Mouse (Mus musculus): ENCODE results near the gene Akap6. TPM values are rescaled to one million over a fixed set of nuclear protein-coding genes. Genes with fewer than 3 reads are reported as not detected.
A peak's percentile ranks its signal among the peaks of the same experiment; 100 is the strongest.

The Akap6 gene
- polyA plus RNA-seq, 1 experiment from 2014 or later: 0.18 TPM

DNA sequence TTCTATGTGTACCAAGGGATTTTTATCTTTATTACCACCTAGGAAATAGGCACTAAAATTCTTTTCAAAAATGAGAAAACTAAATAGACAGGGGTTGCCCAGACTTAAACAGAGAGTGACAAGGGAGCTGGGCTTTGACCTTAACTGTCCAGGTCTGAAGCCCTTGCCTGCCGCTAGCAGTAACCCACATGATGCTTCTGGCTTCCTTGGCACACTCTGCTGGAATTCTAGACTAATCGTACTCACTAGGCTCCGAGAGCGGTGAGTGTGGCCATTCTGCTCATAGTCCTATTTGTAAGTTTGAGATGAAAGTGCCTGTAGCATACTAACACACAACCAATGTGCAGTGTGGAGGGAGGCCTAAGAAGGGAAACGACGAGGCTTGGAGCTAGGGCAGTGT is 223.3 kb downstream of the Akap6 start:
- Histone ChIP-seq H3K9me3 (replicated peaks) (no peaks in the 10 kb centered on the region), H3K27me3 (ENCODE audit: low read depth, poor library complexity, severe bottlenecking) (no peaks in the 10 kb centered on the region), H3K27ac (no peak overlapping the region), H3K36me3 (no peaks in the 10 kb centered on the region), H3K4me1 (peaks cover 12% of the 10 kb centered on the region), H3K4me3 (no peak overlapping the region)
- WGBS: 89% methylated on average over 6 of the region's 6 CpGs
- no peak for DNase-seq (ENCODE audit: low spot score)

- DNase-seq (ENCODE audit: low spot score): no peak
- no peak overlapping the region for H3K27ac ChIP-seq
- no peaks in the 10 kb centered on the region for H3K9me3 ChIP-seq (replicated peaks)
- H3K4me3 ChIP-seq: no peak overlapping the region
- H3K36me3 ChIP-seq: no peaks in the 10 kb centered on the region
- 71% methylated on average over 4 of the region's 4 CpGs for WGBS
- H3K27me3 ChIP-seq (ENCODE audit: low read depth, poor library complexity, severe bottlenecking): no peaks in the 10 kb centered on the region
- peaks cover 5% of the 10 kb centered on the region for H3K4me1 ChIP-seq
Measured at GRCm38 (mm10) chr12:52925448-52925847, 226.3 kb downstream of the Akap6 start.

DNA sequence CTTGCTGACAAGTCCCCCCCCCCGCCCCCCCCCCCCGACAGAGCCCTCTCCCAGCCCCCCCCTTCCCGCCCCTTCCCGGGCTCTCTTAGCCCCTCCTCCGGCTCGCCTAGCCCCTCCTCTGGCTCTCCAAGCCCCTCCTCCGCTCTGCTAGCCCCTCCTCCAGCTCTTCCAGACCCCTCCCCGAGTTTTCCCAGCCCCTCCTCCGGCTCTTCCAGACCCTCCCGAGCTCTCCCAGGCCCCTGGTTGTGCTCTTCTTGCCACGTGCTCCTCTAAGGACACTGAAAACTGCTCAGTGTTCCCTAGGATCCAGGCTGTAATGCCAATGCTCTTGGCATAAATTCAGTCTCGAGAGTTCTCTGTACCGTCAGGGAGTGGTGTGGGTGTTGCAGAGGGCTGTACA is 234.6 kb downstream of the Akap6 start:
- 81% methylated on average over 7 of the region's 13 CpGs for WGBS

DNA sequence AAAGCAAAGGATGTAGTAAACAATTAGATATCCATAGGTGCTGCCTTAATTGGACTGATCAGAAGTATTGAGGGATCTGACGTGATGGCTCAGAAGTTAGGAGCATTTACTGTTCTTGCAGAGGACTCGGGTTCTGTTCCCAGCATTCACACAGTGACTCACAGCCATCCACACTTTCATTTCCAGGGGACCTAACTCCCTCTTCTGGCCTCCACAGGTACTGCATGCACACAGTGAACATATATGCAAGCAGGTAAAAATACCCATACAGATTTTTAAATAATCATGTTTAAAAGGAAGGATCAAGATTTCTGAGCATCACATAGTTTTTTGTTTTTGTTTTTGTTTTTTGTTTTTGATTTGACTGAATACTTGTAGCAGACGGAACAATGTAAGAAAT is 235.8 kb downstream of the Akap6 start:
- H3K4me1 ChIP-seq: peaks cover 17% of the 10 kb centered on the region
- H3K9me3 ChIP-seq (replicated peaks): no peaks in the 10 kb centered on the region
- H3K4me3 ChIP-seq: no peak overlapping the region
- H3K27me3 ChIP-seq (ENCODE audit: low read depth, poor library complexity, severe bottlenecking): no peaks in the 10 kb centered on the region
- WGBS: 91% methylated on average over 3 of the region's 3 CpGs
- no peak overlapping the region for H3K27ac ChIP-seq
- no peak for DNase-seq (ENCODE audit: low spot score)
- H3K36me3 ChIP-seq: no peaks in the 10 kb centered on the region

More for the DNA sequence above, 234.6 kb downstream of the Akap6 start:
- Histone ChIP-seq H3K9me3 (replicated peaks) (no peaks in the 10 kb centered on the region), H3K4me1 (peaks cover 6% of the 10 kb centered on the region), H3K36me3 (no peaks in the 10 kb centered on the region), H3K27ac (no peak overlapping the region), H3K4me3 (no peak overlapping the region), H3K27me3 (ENCODE audit: low read depth, poor library complexity, severe bottlenecking) (no peaks in the 10 kb centered on the region)
- DNase-seq (ENCODE audit: low spot score): no peak

GRCm38 (mm10) chr12:52938786-52939185 is 239.6 kb downstream of the Akap6 start:
- Histone ChIP-seq H3K4me3 (no peak overlapping the region), H3K36me3 (no peaks in the 10 kb centered on the region), H3K4me1 (peaks cover 22% of the 10 kb centered on the region), H3K9me3 (replicated peaks) (no peaks in the 10 kb centered on the region), H3K27ac (no peak overlapping the region), H3K27me3 (ENCODE audit: low read depth, poor library complexity, severe bottlenecking) (no peaks in the 10 kb centered on the region)
- no peak for DNase-seq (ENCODE audit: low spot score)
- WGBS: 49% methylated on average over 5 of the region's 5 CpGs

DNA sequence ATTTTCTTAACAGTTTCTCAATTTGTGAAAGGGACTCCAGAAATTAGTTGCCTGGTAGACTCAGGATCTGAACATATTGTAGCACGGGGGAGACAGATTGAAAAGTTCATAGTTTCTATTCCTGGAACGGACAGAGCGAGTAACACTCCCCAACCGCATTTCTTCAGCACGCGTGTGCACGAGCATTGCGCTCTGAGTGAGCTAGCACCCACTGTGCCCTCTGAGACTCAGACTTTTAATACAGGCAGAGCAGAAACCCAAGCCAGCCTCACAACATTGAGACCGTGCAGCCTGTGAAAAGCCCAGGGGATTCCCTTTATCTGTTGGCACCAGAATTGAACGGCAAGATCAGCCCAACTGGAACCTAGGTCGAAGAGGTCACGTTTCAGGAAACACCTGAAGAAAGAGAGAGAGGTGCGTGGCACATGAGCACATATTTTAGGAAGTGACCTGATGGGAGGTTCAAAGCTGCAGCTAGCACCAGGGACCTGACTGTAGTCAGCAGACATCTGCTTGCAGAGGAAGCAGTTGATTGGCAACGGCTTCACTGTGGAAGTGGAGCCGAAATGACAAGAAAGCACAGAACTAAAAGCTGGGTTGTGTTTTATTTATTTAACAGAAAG is 240.3 kb downstream of the Akap6 start:
- peak; percentile 39 for DNase-seq (ENCODE audit: low spot score)
- WGBS: 68% methylated on average over 15 of the region's 15 CpGs

DNA sequence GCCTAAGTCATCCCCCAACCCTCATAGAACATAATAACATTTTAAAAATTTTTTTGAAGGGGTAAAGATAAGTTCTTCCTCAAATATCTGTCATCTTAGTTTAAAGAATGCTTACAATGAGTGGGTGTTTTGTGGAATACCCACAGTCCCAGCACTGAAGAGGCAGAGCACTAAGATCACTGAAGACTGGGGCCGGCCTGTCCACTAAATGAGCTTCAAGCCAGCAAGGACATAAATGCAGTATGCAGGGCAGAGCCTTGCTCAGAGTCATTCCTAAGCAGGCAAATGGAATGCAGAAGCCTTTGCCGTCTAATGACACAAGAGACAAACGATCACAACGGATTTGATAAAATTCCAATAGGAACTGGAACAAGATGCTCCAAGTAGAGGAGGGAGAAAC is 242.8 kb downstream of the Akap6 start:
- DNase-seq (ENCODE audit: low spot score): no peak
- H3K4me1 ChIP-seq: peaks cover 22% of the 10 kb centered on the region
- H3K36me3 ChIP-seq: no peaks in the 10 kb centered on the region
- WGBS: 69% methylated on average over 4 of the region's 4 CpGs
- no peaks in the 10 kb centered on the region for H3K27me3 ChIP-seq (ENCODE audit: low read depth, poor library complexity, severe bottlenecking)
- H3K27ac ChIP-seq: no peak overlapping the region
- no peaks in the 10 kb centered on the region for H3K9me3 ChIP-seq (replicated peaks)
- H3K4me3 ChIP-seq: no peak overlapping the region

More for the DNA sequence above, 240.3 kb downstream of the Akap6 start:
- H3K4me3 ChIP-seq: no peak overlapping the region
- no peaks in the 10 kb centered on the region for H3K27me3 ChIP-seq (ENCODE audit: low read depth, poor library complexity, severe bottlenecking)
- no peaks in the 10 kb centered on the region for H3K36me3 ChIP-seq
- peak overlapping the region; percentile 53; the same call in 1 of the 2 replicates for H3K27ac ChIP-seq
- H3K4me1 ChIP-seq: peaks cover 22% of the 10 kb centered on the region
- no peaks in the 10 kb centered on the region for H3K9me3 ChIP-seq (replicated peaks)

DNA sequence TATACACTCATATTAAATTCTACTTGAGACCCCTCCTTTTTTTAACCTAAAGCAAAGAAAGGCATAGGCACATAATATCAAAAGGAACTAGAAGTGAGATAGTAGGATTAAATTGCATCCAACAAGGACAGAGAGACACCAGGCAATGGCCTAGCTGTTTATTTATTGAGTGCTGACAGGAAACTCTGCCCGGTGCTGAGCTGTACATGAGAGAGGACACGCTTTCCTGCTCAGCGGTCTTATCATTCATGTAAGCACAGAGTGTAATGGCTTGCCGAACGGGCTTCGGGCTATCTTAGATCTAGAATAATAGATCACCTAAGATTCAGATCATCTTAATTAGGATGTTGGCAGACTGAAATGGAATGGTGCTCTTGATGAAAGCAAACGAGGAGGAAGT is 245.1 kb downstream of the Akap6 start:
- H3K36me3 ChIP-seq: no peaks in the 10 kb centered on the region
- no peak overlapping the region for H3K4me3 ChIP-seq
- WGBS: 69% methylated on average over 7 of the region's 7 CpGs
- H3K27ac ChIP-seq: no peak overlapping the region
- peaks cover 13% of the 10 kb centered on the region for H3K4me1 ChIP-seq
- DNase-seq (ENCODE audit: low spot score): no peak
- no peaks in the 10 kb centered on the region for H3K27me3 ChIP-seq (ENCODE audit: low read depth, poor library complexity, severe bottlenecking)
- H3K9me3 ChIP-seq (replicated peaks): no peaks in the 10 kb centered on the region

GRCm38 (mm10) chr12:52944949-52945348 is 245.8 kb downstream of the Akap6 start:
- 89% methylated on average over 2 of the region's 2 CpGs for WGBS
- H3K4me1 ChIP-seq: peaks cover 6% of the 10 kb centered on the region

GRCm38 (mm10) chr12:52950660-52951059 is 251.5 kb downstream of the Akap6 start:
- H3K4me1 ChIP-seq: no peaks in the 10 kb centered on the region
- H3K27ac ChIP-seq: no peak overlapping the region
- no peaks in the 10 kb centered on the region for H3K9me3 ChIP-seq (replicated peaks)
- 74% methylated on average over 4 of the region's 4 CpGs for WGBS
- no peaks in the 10 kb centered on the region for H3K36me3 ChIP-seq
- no peaks in the 10 kb centered on the region for H3K27me3 ChIP-seq (ENCODE audit: low read depth, poor library complexity, severe bottlenecking)
- DNase-seq (ENCODE audit: low spot score): no peak
- no peak overlapping the region for H3K4me3 ChIP-seq

More at GRCm38 (mm10) chr12:52944949-52945348, 245.8 kb downstream of the Akap6 start:
- Histone ChIP-seq H3K9me3 (replicated peaks) (no peaks in the 10 kb centered on the region), H3K27ac (no peak overlapping the region), H3K4me3 (no peak overlapping the region), H3K27me3 (ENCODE audit: low read depth, poor library complexity, severe bottlenecking) (no peaks in the 10 kb centered on the region), H3K36me3 (no peaks in the 10 kb centered on the region)
- DNase-seq (ENCODE audit: low spot score): no peak

DNA sequence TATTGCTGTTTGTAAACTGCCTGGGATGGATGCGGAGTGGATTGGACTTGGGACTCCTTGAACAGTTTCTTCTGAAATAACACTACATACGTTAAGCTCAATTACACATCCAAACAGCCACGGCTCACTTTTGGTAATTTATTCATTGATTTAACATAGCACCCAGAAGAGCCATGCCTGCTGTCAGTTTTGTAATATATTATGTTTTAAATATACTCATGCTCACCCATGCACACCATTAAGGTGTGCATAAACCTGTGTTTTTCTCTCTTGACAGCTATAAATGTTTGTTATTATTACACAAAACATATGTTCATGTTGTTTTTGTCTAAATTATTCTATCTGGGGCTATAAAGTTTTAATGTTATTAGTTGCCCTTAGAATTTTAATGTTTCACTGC is 258.4 kb downstream of the Akap6 start:
- Histone ChIP-seq H3K9me3 (replicated peaks) (no peaks in the 10 kb centered on the region), H3K27ac (no peak overlapping the region), H3K4me1 (peaks cover 4% of the 10 kb centered on the region; the same call in 1 of the 2 replicates), H3K36me3 (no peaks in the 10 kb centered on the region), H3K4me3 (no peak overlapping the region), H3K27me3 (ENCODE audit: low read depth, poor library complexity, severe bottlenecking) (no peaks in the 10 kb centered on the region)
- 83% methylated on average over 3 of the region's 3 CpGs for WGBS
- no peak for DNase-seq (ENCODE audit: low spot score)

- Histone ChIP-seq H3K9me3 (replicated peaks) (no peaks in the 10 kb centered on the region), H3K4me1 (peaks cover 4% of the 10 kb centered on the region; the same call in 1 of the 2 replicates), H3K4me3 (no peak overlapping the region), H3K27me3 (ENCODE audit: low read depth, poor library complexity, severe bottlenecking) (no peaks in the 10 kb centered on the region), H3K27ac (no peak overlapping the region), H3K36me3 (no peaks in the 10 kb centered on the region)
- no peak for DNase-seq (ENCODE audit: low spot score)
- 61% methylated on average over 3 of the region's 3 CpGs for WGBS
Measured at GRCm38 (mm10) chr12:52957994-52958393, 258.8 kb downstream of the Akap6 start.

- H3K9me3 ChIP-seq (replicated peaks): no peaks in the 10 kb centered on the region
- no peaks in the 10 kb centered on the region for H3K4me1 ChIP-seq
- DNase-seq (ENCODE audit: low spot score): no peak
- no peaks in the 10 kb centered on the region for H3K36me3 ChIP-seq
- no peak overlapping the region for H3K27ac ChIP-seq
- H3K27me3 ChIP-seq (ENCODE audit: low read depth, poor library complexity, severe bottlenecking): no peaks in the 10 kb centered on the region
- no peak overlapping the region for H3K4me3 ChIP-seq
- WGBS: 84% methylated on average over 6 of the region's 6 CpGs
Measured at GRCm38 (mm10) chr12:52991745-52992144, 292.6 kb downstream of the Akap6 start.

GRCm38 (mm10) chr12:53012336-53012735 is 313.2 kb downstream of the Akap6 start:
- H3K9me3 ChIP-seq (replicated peaks): no peaks in the 10 kb centered on the region
- no peak overlapping the region for H3K27ac ChIP-seq
- no peaks in the 10 kb centered on the region for H3K27me3 ChIP-seq (ENCODE audit: low read depth, poor library complexity, severe bottlenecking)
- no peaks in the 10 kb centered on the region for H3K36me3 ChIP-seq
- H3K4me1 ChIP-seq: peaks cover 6% of the 10 kb centered on the region
- 53% methylated on average over 3 of the region's 3 CpGs for WGBS
- no peak overlapping the region for H3K4me3 ChIP-seq
- DNase-seq (ENCODE audit: low spot score): peak; percentile 31
